Mouse (Mus musculus) lung, adult 2 months (tissue): ENCODE measurements around the gene Tfip11.

ENCODE experiments used
- CTCF ChIP-seq: fragments of 200-500 bp; IDR thresholded peaks from 2 replicates; pipeline ENCODE4 v1.5.1; 2011; ENCODE audit warnings: mild to moderate bottlenecking, low read length, control low read depth; ENCODE audit not compliant: insufficient read depth
- POLR2A ChIP-seq: fragments of 200-500 bp; IDR thresholded peaks from 2 replicates; pipeline ENCODE4 v1.6.1; 2011; ENCODE audit warnings: low read depth, mild to moderate bottlenecking, control low read depth, low read length, borderline replicate concordance; ENCODE audit errors: extremely low read depth

- no peak for TF ChIP-seq CTCF
- TF ChIP-seq POLR2A = no peak
These were observed 38.1 kb downstream of the Tfip11 start for GRCm38 (mm10) chr5:112364184-112364797.
